Mouse (Mus musculus) c-Kit-positive CD71-negative TER-119-negative erythroid progenitor cells, embryonic 14.5 days (primary cell): ENCODE measurements around the gene Ankle1.
A peak's percentile ranks its signal among the peaks of the same experiment; 100 is the strongest.
"Not testable (repeated sequence)": the region's sequence is repeated elsewhere in the genome, so short reads cannot be mapped to it uniquely, and the experiment has no call there.

Experiments
- DNase-seq: peaks from one replicate; pipeline ENCODE4 v3.0.0-alpha.2; 2013; ENCODE audit warnings: low read depth

The Ankle1 gene

DNA sequence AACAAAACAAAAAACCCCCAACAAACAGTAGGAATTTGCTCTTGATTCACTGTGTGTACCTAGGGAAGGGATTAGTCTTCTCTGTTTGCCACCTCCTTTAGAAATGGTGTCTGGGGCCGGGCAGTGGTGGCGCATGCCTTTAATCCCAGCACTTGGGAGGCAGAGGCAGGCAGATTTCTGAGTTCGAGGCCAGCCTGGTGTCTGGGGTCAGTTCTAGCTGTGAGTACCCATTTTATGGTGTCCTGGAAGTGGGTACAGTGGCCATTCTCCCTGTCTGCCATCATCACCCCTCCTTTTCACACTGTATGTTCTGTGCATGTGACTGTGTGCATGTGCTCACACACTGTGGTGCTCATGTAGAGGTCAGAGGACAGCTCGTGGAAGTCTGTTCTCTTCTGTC, 2.4 kb downstream of the Ankle1 start:
- DNase-seq: no peak

DNA sequence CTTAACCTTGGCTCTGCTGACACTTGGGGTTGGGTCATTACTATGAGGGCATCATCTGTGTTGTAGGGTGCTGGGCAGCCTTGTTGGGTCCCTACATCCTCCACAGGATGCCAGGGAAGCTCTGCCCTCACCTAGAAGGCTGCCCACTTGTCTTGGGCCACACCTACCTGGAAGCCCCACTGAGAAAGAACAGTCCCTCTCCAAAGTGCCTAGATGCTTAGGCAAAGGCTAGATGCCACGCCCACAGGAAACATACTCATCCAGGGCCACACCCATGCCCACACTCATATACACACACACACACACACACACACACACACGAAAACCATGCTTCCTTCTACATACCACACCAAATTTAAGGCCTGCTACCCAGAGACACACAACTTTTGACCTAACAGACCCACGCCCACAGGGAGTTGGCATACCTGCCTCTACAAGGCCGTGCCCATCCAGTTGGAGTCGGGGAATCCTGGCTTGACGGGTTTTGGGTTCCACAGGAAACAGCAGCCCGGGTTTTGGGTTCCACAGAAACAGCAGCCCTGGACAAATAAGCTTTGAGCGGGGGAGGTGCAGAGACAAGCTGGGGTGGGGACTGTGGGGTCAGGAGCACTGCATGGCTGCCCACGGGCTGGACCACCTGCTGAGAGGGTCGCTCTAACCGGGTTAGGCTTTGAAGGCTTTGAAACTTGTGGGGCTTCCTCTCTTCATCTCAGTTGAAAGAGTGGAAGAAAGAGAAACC, 5.9 kb downstream of the Ankle1 start:
- DNase-seq: no peak

DNA sequence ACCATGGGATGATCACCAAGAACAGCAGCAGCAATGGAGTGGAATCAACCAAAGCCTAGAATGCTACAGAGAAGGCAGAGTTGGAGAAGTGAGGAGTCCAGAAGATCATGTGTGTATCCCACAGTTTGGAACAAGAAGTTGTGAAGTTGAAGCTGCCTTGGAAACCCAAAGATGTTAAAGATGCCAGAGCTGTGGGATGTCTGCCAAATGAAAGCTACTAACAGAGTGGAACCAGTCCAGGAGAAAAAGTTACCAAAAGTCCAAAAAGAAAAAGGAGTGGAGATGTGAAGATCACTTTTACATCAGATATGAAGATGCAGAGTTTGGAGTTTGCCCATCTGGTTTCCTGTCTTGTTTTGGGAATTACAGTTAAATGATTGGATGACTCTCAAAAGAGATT, 16.3 kb downstream of the Ankle1 start:
- no peak for DNase-seq

DNA sequence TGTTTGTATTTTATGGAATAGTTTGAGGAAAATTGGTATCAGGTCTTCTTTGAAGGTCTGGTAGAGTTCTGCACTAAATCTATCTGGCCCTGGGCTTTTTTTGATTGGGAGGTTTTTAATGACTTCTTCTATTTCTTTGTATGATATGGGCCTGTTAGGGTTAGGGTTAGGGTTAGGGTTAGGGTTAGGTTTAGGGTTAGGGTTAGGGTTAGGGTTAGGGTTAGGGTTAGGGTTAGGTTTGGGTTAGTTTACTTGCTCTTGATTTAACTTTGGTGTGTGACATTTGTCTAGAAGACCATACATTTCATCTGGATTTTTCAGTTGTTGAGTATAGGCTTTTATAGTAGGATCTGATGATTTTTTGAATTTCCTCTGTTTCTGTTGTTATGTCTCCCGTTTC, 27.1 kb downstream of the Ankle1 start:
- not testable (repeated sequence) for DNase-seq

DNA sequence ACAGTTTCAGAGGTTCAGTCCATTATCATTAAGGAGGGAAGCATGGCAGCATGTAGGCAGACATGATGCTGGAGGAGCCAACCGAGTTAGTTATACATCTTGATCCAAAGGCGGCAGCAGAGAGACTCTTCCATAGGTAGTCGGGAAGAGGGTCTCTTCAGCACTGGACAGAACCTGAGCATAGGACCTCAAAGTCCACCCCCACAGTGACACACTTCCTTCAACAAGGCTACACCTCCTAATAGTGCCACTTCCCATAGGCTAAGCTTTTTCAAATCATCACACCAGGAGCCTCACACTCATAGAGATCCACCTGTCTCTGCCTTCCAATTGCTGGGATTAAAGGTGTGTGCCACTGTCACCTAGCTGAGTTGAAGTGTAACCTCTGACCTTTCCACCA, 31.2 kb downstream of the Ankle1 start:
- DNase-seq: no peak

DNA sequence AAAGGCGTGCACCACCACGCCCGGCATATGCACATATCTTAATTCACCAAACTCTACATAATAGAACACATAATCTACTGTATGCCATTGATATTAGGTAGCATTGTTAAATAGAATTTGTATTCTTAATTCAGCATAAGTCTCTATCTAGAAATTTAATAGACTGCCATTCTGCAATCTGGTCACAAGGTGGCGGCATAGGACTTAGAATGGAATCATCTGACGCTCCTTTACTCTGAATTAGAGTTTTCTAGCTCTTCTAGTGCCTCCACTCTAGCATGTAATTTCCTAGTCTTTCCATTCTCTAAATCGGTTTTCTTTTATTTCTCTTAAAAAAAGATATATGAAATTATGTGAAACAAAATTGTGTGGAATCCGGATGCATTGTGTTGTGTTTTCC, 35.6 kb downstream of the Ankle1 start:
- peak; percentile 60 for DNase-seq

DNA sequence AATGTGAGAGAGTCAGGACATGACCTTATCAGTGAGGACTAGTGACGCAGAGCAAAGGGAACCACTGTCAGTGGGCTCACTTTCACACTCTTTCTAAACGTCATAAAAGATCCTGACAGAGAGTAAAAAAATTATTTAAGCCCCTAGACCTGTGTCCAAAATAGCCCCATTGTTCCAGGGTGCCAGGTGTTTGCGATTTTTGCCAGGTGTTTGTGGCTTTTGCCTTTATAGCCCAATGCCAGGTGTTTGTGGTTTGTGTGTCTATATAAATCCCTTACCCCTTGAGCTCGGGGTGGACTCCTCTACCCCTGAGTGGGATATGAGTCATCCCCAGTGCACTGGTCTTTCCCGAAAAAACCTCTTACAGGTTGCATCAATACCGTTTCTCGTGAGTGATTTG, 39.3 kb downstream of the Ankle1 start:
- DNase-seq: no peak

DNA sequence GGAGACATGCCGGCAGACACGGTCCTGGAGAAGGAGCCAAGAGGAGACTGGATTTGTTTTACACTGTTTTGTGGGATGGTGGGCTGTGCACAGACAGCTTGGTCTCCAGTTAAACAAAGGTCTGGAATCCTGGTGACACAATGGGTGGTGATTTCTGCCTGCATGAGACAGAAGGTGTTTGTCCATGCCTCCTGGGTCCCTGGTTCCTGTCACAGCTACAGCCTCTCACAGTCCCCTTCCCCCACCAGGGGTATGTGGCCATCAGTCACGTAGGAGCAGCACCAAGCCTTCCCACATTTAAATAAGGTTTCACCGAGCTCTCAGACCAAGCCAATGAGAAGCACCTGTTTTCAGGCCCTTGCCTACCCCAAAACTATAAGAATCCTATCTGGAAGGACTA, 45.5 kb downstream of the Ankle1 start:
- DNase-seq: no peak

DNA sequence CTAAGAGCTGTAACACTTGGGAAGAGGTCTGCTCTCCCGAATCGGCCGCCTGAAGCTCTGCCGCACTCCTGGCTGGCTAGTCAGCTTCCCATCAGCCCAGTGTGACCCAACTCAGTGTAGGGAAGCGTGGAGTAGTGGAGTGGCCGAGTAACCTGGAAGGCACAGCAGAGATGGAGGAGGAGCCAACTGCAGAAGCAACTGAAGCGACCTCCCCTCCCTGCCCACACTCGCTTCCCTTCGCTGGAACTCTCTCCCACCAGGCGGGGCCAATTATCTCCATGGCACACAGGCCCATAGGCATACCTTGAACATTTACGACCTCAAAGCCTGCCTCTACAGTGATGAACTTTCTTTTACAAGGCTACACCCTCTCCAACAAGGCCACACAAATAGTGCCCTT, 46.0 kb downstream of the Ankle1 start:
- no peak for DNase-seq

DNA sequence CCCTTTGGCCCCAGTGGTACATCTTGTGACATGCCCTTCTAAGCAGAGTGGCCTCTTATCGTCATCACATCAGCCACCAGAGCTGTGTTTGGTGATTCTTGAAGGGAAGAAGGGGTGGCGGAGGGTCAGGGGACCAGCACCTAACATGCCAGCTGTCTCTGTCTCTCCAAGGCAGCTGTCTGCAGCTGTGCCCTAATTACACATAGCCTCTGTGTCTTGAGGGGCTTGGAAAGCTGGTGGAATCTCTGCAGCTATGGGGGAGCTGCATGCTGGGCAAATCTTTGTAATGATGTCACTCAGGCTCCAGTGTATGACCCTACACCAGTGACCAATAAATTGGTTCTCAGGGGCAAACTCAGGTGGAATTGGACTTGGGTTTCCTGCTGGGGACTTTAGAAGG, 46.9 kb downstream of the Ankle1 start:
- DNase-seq: no peak

DNA sequence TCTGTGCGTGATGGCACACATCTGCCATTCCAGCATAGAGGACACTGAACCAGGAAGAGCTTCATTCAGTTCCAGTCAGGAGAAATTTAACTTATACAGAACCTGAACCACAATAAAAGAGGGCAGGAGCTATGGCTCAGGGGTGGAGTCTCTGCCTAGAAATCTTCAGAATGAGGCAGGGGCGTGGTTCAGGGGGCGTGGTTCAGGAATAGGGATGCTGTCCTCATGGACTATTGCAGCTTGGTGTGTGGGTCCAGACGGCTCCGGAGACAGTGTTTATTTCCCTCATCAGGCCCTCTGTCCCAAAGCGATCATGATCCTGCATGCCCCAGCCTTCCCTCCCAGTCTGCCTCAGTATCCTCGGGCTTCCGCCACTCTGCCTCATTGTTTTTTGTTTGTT, 48.9 kb downstream of the Ankle1 start:
- DNase-seq: no peak

DNA sequence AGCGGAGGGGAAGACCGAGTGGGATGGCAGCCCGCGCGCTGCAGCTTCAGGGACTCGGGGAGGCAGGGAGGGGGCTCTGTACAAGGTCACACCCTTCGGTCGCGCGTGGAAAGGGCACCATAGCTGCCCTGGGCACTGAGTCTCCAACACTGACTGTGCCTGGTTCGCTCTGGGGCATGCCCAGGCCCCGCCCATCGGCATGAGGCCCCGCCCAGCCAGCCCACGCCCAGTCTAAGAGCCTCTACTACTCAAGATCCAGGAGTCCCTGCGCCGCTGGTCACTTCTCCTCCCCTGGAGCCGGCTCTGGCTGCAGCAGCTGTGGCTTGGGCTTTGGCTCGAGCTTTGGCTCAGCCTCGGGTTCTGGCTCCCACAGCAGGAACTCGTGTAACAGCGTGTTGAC, 51.1 kb downstream of the Ankle1 start:
- no peak for DNase-seq

DNA sequence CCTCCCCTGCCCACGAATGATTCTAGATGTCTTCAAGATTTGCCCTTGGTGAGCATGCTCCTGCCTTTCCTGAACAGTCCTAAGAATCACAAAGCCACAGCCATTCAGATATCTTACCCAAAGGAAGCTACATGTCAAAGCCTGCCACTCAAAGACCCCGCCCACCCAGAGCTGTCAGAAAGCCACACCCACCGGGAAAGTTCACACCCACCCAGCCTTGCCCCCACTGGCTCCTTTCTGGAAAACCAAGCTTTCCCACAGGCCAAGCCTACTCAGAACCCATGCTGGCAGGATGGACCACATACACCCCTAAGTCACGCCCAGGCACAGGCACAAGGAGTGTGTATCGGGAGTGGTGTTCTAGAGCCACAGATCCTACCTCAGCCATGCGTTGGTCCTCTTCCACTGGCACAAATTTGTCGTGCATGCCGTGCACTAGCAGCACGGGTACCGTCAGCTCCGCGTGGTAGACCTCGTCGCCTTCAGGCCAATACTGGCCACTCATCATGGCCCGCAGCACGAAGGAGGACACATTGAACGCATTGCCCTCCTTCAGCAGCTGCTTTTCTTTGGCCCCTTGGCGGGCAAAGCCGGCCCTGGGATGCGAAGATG, 52.0 kb downstream of the Ankle1 start:
- no peak for DNase-seq
